Mouse (Mus musculus) stomach, postnatal 0 days (tissue): ENCODE measurements at regions not wholly inside any gene's neighbourhood (a gene's known extent, or its start where the extent isn't known, plus 50 kb on each side); places are given as distances from the start of the nearest gene placed in this dataset.

Source experiments
- CTCF ChIP-seq: IDR thresholded peaks from 2 replicates; pipeline ENCODE4 v1.5.1; 2016; ENCODE audit warnings: antibody characterized with exemption, low read depth, mild to moderate bottlenecking, moderate library complexity
- EP300 ChIP-seq: optimal IDR thresholded peaks from 2 replicates; pipeline ENCODE3; 2016; ENCODE audit warnings: antibody characterized with exemption

DNA sequence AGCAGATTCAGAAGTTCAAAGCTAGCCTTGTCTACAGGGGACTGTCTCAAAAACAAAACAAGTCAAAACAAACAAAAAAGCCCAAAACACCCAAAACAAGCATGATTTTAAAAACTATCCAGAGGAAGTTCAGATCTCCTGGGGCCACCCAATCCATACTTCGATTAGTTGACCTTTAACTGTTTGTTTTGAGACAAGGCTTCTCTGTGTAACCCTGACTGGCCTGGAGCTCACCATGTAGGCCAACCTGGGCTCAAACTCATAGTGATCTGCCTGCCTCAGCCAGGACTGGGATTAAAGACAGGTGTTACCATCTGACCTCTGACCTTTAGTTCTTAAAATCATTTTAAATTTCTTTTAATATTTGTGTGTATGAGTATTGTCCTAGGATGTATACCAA, 66.1 kb upstream of the 1600014C23Rik start:
- TF ChIP-seq CTCF (no peak), EP300 (no peak)
